Mouse (Mus musculus) heart, adult 2 months (tissue): ENCODE data around the gene Sept5.

ENCODE experiments used
- CTCF ChIP-seq: fragments of 200-600 bp; IDR thresholded peaks from 2 replicates; pipeline ENCODE4 v1.8.1; 2022; ENCODE audit warnings: antibody characterized with exemption, mild to moderate bottlenecking, moderate library complexity
- EP300 ChIP-seq: fragments of 200-500 bp; IDR thresholded peaks from 2 replicates; pipeline ENCODE4 v1.6.1; 2011; ENCODE audit warnings: low read depth, low read length, control low read depth; ENCODE audit not compliant: insufficient read depth
- POLR2A ChIP-seq: fragments of 200-500 bp; IDR thresholded peaks from 2 replicates; pipeline ENCODE4 v1.6.1; 2011; ENCODE audit warnings: mild to moderate bottlenecking, low read depth, low read length, control low read depth; ENCODE audit not compliant: insufficient read depth

DNA sequence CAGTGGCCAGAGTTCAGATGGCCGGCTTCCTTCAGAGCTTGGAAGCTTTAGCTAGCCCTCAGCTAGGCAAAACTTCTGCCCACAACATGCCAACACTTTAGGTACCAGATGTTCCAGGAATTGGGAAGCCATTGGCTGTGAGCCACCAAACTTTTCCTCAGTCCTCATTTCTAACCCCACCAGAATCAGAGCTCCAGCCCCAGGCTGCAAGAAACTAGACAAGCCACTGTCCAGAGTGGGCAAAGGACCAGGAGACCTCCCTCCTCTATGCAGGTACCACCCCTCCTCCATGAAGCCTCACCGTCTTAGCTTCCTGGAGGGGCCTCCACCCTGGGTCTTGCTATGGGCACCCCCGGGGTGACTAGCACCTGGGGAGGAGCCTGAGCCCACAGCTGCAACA is 2.6 kb downstream of the Sept5 start:
- no peak for TF ChIP-seq CTCF
- no peak for TF ChIP-seq POLR2A
- no peak for TF ChIP-seq EP300
